Mouse (Mus musculus) WW6 (cell line): Measurements from ENCODE around the gene 1700020D05Rik.

Experiments
- DNase-seq: peaks from one replicate; pipeline ENCODE4 v3.0.0-alpha.2; 2013; ENCODE audit warnings: low read depth, low spot score

1700020D05Rik gene

DNA sequence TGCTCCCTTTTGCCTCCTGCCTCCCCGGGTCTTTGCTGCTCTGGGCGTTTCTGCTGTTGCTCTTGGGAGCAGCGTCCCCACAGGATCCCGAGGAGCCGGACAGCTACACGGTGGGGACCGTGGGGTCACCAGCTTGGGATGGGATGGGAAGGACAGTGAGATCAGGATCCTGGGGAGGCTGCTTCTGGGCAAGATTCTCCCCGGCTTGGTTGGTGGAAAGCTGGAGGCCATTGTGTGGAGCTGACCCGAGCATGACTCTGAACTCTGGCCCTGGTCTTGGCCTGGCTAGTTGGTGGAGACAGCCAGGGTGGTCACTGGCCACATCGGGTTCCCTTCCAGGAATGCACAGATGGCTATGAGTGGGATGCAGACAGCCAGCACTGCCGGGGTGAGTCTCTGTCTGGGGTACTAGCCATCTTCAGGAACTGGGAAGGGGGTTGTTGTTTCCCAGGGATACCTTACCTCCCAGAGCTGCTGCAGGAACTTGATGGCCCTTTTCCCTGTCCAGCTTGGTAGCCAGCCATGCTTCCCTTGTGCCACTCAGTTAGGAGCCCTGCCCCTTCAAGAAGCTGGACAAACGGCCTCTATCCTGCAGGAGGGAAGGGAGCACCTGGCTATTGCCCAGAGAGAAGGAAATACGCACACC is 28.4 kb downstream of the 1700020D05Rik start:
- no peak for DNase-seq

DNA sequence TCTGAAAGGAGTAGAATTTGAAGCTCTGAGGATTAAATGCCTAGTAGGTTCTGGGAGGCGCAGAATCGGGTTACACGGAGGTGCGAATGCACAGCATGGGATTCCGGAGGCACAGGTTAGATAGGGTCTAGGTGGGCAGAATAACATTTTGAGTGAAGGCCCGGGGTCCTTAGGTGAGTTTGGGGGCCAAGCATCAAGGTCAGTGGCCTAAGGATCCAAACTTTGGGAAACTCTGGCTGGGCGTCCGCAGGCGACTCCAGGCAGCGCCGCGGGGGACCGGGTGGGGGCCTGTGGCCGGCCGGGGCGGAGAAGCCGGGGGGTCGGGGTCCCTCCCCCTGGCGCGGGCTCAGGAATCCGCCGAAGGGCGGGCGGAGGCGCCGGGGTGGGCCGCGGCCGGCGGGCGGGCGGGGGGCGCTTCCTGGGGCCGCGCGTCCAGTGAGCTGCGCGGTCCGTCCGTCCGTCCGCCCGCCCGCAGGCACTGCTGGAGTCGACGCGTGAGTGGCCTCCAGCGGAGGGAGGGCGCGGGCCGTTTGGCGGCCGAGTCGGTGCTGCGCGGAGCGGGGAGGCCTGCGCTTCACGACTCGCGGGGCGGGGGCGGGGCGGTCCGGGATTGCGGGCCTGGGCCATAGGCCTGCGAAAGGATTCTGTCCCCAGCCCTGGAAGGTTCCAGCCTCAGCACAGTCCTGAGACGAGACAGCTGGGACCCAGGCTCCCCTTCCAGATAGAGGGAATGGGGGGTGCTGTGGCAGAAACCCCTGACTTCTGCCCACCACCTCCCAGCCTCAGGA is 29.1 kb downstream of the 1700020D05Rik start:
- no peak for DNase-seq

DNA sequence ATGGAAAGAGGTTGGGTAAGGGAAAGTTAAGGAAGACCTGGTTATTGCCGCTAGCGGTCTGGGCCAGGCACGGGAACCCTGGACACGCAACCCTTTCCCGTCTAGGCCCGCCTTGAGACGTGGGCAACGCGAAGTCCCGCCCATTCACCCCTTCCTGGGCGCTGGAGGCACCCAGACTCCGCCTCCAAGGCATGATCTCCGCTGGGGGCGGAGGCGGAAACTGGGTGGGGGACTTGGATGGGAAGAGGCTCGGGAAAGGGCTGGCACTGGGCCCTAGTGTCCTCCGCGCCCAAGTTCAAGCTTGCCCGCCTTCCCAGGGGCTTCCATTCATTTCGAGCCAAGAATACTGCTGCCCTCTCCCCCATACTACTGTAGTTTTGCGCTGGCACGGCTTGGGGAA is 29.9 kb downstream of the 1700020D05Rik start, which contains the start of gene Efemp2:
Gene Efemp2, plus strand, starts transcription at position 235 of the 400 bp plus-strand sequence.
- no peak for DNase-seq

DNA sequence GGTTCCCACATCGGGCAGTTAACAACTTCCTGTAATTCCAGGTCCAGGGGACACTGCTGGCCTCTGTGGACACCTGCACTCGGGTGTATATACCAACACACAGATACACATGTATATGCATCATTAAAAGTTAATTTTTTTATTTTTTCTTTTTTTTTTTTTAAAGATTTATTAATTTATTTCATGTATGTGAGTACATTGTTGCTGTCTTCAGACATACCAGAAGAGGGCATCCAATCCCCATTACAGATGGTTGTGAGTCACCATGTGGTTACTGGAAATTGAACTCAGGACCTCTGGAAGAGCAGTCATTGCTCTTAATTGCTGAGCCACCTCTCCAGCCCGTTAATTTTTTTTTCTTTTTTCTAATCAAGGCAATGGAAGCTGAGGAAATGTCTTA is 30.7 kb downstream of the 1700020D05Rik start:
- no peak for DNase-seq

DNA sequence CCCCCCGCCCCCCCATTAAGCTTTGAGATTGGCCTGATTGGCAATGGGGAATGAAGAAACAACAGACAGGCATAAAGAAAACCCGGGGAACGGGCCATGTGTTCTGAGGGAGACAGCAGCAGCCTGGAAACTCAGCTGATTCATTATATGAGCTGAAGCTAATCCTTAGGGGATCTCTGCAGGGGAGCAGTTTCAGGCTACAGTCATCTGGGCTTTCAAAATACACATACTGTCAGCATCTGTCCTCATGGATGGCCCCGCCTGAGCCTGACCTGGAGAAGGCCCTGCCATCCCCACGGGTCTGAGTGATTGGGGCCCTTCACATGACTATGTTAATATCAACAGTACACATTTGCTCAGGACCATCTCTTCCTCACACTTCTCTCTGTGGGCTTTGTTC is 31.7 kb downstream of the 1700020D05Rik start:
- no peak for DNase-seq

DNA sequence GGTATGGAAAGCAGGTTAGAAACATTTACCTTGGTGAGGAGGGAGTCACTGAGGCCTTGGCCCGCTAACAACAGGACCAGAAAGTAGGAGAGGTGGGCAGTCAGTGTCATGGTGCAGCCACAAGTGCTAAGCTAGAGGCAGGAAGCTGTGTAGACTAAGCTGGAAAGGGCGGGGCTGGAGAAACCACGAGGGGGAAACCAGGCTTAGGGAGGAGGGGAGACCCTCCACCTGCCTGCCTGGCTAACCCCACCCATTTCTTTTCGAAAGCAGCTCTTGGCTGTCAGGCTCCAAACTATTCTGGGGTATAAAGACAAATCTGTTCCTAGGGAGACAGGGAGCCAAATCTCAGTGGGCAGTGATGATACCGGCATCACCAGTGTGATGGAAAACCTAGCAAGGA is 35.2 kb downstream of the 1700020D05Rik start, which contains the start of gene Ctsw:
Gene Ctsw, minus strand, starts transcription at position 134 of the 400 bp plus-strand sequence.
- no peak for DNase-seq

DNA sequence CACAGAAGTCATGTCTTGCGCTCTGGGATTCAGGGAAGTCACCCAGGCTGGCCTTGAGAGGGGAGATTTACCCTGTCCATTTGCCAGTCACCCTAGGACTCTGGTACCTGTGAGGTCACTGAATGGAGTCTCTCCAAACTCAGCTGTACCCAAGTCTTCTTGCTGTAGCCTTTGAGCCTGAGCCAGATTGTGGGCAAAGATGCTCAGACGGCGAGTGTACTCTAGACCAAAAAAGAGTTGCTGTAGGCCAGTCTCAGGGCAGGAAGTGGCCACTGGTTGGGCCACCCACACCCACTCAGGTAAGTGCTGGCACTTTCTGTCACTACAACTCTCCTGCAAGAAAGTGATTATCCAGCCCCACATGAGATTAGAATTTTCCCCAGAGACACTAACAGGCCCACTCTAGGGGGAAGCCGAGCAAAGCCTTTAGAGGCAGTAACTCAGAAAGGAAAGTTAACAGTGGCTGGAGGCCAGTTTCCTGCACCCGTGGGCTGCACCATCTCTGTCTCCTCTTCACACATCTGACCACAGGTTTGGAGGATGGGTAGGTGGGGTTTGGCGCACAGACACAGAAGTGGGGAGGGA is 36.6 kb downstream of the 1700020D05Rik start:
- no peak for DNase-seq

DNA sequence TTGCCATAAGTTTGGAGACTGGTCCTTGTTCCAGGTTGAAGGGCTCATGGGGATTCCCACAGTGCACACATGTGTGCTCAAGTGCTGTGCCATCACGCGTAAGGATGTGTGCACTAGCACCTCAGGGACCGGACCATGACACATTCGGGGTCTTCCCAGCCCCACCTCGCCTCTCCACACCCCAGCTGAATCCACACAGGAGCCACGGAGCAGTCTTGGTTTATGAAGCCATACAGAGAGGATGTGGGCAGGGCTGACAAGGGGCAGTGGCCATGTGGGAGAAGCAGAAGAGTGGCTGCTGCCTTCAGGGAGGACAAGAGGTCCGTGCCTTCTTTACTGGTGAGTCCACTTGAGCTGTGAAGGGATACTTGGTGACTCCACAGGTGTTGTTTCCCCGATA is 38.5 kb downstream of the 1700020D05Rik start:
- DNase-seq: no peak

DNA sequence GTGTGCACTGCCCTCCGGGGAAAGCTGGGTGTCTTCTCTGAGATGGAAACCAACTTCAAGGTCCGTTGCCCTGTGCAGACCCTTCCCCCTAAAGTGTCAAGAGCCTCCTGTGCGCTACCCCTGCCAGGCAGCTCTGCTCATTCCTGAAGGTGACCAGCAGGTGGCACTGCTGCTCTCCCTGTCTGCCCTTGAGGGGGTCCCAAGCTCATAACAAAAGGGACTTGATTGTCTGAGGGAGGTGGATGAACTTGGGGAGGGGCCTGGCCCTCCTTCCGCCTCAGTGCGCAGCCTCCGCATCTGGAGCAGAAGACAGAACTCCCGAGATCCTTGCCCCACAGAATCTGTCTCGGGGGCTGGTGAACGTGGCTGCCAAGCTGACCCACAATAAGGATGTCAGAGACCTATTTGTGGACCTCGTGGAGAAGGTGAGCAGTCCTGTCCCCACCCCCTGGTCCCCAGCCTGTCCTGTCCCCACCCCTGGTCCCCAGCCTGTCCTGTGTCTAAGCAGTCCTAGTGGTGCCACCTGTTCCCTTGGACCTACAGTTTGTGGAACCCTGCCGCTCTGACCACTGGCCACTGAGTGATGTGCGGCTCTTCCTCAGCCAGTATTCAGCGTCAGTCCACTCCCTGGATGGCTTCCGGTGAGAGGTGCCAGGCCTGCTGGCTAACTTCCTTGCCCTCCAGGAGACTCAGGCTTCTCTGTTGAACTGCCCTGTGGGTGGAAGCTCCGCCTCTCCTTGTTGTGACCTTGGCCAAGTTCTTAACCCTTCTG is 39.6 kb downstream of the 1700020D05Rik start:
- DNase-seq: peak; percentile 75

DNA sequence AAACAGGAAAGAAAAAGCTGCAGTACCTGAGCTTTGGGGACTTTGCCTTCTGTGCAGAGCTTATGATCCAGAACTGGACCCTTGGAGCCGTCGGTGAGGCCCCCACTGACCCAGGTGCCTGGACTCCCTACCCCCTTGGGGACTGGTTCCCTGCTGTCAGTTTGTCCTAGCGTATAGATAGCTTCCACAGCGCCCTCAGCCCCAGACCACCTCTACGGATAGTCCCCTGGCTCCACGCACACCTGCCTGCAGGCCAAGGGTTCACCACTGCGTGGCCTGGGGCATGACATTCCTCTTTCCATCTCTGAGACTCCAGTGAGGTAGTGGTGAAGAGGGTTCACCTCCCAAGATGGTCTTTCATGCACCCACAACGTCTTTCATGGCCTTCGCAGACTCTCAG is 40.4 kb downstream of the 1700020D05Rik start:
- no peak for DNase-seq

DNA sequence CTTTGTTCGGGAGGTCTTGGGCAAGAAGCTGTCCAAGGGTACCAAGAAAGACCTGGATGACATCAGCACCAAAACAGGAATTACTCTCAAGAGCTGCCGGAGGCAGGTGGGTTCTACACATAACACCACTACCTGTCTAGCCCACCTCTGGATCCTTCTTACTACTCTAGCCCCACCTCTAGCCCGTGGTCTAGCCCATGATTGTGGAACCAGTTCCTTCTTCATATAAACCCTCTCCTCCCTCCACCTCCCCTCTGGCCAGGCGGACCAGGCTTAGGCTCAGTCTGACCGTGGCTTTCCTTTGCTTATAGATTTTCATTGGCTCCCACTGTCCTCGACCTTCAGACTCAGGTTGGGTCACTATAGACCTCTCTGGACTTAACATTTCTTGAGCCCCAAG is 42.2 kb downstream of the 1700020D05Rik start:
- DNase-seq: no peak

DNA sequence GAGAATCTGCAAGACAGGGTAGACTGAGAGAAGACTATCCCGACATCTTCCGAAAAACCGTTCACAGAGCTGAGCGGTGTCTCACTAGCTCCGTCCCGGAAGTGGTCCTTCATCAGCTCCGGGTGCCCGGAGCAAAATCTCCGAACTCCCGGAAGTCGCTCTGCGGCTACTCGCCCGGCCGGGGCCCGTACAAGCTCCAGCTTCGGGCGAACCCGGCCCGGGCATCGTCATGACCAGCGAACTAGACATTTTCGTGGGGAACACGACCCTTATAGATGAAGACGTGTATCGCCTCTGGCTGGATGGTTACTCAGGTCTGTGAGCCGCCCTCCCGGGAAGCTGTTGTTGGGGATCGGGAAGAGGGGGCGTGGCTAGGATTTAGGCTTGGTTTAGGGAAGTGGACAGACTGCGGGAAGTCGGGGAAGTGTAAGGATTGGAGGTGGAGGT is 43.1 kb downstream of the 1700020D05Rik start, which contains the start of gene Fibp:
Gene Fibp, plus strand, starts transcription at position 151 of the 447 bp plus-strand sequence.
- DNase-seq: peak; percentile 58

DNA sequence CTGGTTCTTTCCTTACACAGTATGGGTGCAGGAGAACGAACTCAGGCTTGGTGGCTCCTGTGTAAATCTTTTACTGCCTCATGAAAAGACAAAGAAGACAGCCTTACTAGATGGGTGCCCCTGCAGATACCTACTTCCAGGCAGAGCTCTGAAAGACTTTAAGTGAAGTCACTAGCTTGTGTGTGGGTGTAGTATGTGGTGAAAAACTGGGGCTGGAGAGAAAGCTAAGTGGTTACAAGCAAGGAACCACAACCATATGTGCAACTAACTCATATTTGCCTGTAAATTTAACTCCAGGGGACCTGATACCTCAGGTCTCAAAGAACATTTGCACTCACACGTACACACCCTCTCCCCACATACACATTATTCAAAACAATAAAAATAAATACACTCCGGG is 43.7 kb downstream of the 1700020D05Rik start:
- no peak for DNase-seq

DNA sequence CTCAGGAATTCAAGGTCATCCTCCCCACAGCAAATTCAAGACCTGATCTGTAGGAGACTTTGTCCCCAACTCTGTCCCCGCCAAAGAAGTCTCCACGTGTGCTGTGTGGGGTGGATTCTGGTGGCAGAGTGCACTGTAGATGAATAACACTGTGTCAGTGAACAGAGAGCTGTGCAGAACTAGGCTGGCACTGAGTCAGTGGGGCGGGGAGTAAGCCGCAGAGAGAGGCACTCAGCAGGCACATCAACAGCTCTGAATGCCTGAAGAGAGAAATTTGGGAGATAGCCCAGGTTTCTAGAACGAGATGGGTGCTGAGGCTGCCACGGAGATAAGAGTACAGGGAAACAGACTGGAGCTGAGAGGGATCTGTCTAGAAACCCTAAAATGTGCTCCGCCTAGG is 44.6 kb downstream of the 1700020D05Rik start:
- DNase-seq: no peak

DNA sequence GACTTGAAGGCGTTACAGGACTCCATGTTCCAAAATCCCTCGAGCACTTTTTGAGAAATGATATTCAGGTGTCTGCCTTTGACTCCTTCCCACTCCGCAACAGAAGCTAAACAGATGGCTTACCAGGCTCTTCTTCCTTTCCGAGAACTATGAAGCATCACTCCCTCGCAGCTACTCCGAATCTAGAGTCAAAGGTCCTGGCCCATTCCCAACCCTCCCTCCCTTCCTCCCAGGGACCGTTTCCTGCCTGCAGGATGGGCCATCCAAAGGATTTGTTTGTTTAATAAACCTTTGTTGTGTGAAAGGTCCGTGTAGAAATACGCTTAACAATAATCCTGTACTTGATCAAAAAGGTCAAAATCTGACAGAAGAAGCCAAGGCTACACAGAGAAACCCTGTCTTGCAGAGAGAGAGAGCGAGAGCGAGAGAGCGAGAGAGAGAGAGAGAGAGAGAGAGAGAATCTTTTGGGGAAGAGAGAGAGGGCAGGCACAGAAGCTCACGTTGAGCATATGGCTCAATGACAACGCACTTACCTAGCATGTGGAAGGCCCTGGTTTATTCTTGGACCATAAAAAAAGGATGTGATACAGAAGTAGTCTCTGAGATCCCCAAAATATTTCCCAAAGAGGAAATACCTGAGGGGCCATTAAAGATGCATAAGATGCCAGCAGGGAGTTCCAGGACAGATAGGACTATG is 45.7 kb downstream of the 1700020D05Rik start, which contains the start of gene Ccdc85b:
Gene Ccdc85b, minus strand, starts transcription at position 149 of the 697 bp plus-strand sequence.
- no peak for DNase-seq

DNA sequence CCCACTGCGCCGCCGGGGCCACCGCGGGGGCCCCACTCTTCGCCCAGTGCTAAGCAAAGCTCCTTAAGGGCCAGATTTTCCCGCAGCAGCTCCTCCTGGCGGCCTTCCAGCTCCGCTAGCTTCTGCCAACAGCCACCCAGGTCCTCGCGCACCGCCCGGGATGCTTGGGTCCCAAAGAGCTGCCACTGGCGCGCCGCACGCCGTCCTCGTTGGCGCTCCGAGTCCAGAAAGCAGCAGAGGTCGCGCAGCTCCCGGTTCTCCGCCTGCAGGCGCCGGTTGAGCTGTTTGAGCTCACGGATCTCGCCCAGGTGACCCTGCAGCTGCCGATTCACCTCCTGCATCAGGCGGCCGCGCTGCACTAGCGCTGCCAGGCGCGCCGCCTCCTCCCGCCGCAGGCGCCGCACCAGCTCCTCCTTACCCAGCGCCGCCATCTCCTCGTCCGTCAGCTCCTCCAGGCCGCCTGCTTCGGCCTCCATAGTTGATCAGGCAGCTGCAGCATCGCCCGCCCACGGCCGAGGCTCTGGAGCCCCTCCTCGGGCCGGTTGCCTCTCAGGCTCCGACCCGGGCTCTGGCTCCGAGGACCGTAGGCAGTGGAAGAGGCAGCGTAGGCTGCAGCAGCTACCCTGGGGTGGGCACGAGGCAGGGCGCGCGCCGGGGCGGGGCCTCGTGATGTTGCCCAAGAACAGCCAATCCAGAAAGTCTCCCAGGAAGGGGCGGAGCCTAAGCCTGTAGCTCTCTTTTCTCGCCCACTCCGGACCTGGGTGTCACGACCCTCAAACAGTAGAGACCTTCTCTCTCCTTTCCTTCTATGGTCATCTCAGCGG is 46.5 kb downstream of the 1700020D05Rik start:
- peak; percentile 85 for DNase-seq

DNA sequence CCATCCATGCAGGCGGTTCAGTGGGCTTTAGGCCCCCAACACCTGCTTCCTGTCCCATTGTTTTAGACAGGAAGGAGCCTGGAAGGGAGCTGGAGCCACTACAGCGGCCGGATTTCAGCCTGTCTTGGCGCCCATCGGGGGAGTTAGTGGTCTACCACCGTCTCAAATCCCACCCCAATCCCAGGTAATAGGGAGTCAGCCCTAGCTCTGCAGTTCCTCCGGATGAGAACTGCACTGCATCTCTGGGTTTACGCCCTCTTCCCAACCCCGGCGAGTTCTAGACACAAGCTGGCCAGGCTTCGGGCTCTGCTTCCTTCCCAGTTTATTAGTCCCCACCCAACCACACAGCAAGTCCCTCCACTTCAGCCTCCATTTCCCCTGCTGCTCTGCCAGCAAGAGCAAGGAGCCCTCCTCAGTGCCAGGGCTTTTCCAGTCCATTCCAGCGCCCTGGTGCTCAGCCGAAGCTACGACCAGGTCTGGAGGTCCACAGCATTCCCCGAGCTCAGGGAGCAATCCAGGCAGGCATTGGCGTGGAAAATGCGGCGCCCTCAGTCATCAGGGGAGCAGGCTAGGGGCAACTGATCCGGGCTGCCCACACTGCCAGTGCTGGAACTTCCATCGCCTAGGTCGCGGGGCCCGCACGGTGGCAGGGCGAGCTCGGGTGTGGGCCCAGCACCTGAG is 47.2 kb downstream of the 1700020D05Rik start:
- no peak for DNase-seq

DNA sequence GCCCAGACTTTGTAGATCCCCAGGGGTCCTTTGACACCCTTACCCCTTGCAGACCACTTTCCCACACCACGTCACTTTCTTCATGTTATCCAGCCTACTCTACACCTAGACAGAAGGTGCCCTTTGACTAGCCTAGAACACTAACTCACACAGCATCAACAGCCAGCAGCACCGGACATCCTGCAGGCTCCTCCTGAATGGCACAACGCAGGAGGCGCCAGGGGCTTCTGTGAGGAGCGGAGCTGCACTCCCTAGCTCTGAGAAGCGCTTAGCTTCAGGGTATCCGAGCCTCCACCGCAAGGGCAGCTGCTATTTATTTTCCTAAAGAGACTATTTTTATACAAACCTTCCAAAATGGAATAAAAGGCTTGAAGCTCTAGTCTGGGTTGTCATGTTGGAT is 48.0 kb downstream of the 1700020D05Rik start:
- no peak for DNase-seq

DNA sequence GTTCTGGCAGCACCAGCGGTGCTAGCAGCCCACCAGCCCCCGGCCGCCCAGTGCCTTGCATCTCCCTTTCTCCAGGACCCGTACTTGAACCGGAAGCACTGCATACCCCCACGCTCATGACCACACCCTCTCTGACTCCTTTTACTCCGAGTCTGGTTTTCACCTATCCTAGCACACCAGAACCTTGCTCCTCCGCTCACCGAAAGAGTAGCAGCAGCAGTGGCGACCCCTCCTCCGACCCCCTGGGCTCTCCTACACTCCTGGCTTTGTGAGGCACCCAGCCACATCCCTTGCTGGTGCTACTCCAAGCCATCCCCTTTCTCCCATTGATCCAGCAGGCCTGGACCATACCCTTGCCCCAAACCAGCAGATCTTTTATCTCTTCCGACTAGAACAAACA is 48.5 kb downstream of the 1700020D05Rik start:
- no peak for DNase-seq
